Mouse (Mus musculus) hindbrain, embryonic 10.5 days (tissue): ENCODE results near the gene Gabpb2. TPM values are rescaled to one million over a fixed set of nuclear protein-coding genes. Genes with fewer than 3 reads are reported as not detected.

Experiments used
- DNase-seq: peaks from one replicate; pipeline ENCODE4 v3.0.0-alpha.2; 2017; ENCODE audit warnings: low spot score
- H3K27ac ChIP-seq: fragments of 300-500 bp; sonication (generic); 2 replicates; pipeline ENCODE4 v1.5.1; 2016; ENCODE audit warnings: mild to moderate bottlenecking, moderate library complexity
- H3K27me3 ChIP-seq: fragments of 300-500 bp; sonication (generic); 2 replicates; pipeline ENCODE4 v1.6.1; 2016; ENCODE audit warnings: mild to moderate bottlenecking; ENCODE audit not compliant: poor library complexity, insufficient read depth, severe bottlenecking
- H3K36me3 ChIP-seq: fragments of 300-500 bp; sonication (generic); 2 replicates; pipeline ENCODE4 v1.6.1; 2016; ENCODE audit warnings: mild to moderate bottlenecking, moderate library complexity
- H3K4me1 ChIP-seq: fragments of 300-500 bp; sonication (generic); replicated peaks from 2 replicates; pipeline ENCODE4 v1.6.1; 2016; ENCODE audit warnings: mild to moderate bottlenecking
- H3K4me3 ChIP-seq: fragments of 300-500 bp; sonication (generic); 2 replicates; pipeline ENCODE4 v1.5.1; 2016; ENCODE audit warnings: mild to moderate bottlenecking, moderate library complexity
- H3K9me3 ChIP-seq: fragments of 300-500 bp; sonication (generic); 2 replicates; pipeline ENCODE4 v1.6.1; 2016; ENCODE audit warnings: mild to moderate bottlenecking, moderate library complexity
- WGBS: fragments of 180-500 bp; shearing (Covaris S2); methylation state at CpG from one replicate; pipeline ENCODE4 v1.1.7; 2016; 5-methylcytosine and 5-hydroxymethylcytosine counted together
- polyA plus RNA-seq: library from polyadenylated mRNA; unstranded; fragments of >200 nt; fragmentation: Nextera tagmentation; extraction: Ambion mirVana; gene quantifications from 2 replicates; pipeline ENCODE4 v1.2.1, GENCODE M21; 2016

Gabpb2 gene
- polyA plus RNA-seq, 1 experiment from 2014 or later = 7.9 TPM

- Histone ChIP-seq H3K9me3 (no peaks in the 10 kb centered on the region), H3K4me3 (peak overlapping the region; percentile 45), H3K36me3 (peaks cover 46% of the 10 kb centered on the region), H3K4me1 (peaks cover 21% of the 10 kb centered on the region), H3K27ac (no peak overlapping the region; the same call in 1 of the 2 replicates), H3K27me3 (peaks cover 63% of the 10 kb centered on the region)
- 1% methylated on average over 16 of the region's 16 CpGs for WGBS
- DNase-seq = peak; percentile 88
These were observed 43.6 kb downstream of the Gabpb2 start for GRCm38 (mm10) chr3:95174011-95174592.

GRCm38 (mm10) chr3:95173256-95173949 is 44.3 kb downstream of the Gabpb2 start:
- peak; percentile 43 for DNase-seq
- Histone ChIP-seq H3K4me3 (peak overlapping the region; percentile 45), H3K27ac (0 out of 2 replicates have a peak overlapping the region, but pooled peaks have one; percentile 17), H3K27me3 (peaks cover 68% of the 10 kb centered on the region), H3K9me3 (no peaks in the 10 kb centered on the region), H3K36me3 (peaks cover 53% of the 10 kb centered on the region), H3K4me1 (peaks cover 21% of the 10 kb centered on the region)
- WGBS = 3% methylated on average over 58 of the region's 58 CpGs

- H3K9me3 ChIP-seq = no peaks in the 10 kb centered on the region
- H3K36me3 ChIP-seq = peaks cover 60% of the 10 kb centered on the region
- no peak overlapping the region for H3K27ac ChIP-seq
- peaks cover 21% of the 10 kb centered on the region for H3K4me1 ChIP-seq
- peak; percentile 43 for DNase-seq
- H3K4me3 ChIP-seq = peak overlapping the region; percentile 45
- 12% methylated on average over 84 of the region's 84 CpGs for WGBS
- H3K27me3 ChIP-seq = peaks cover 72% of the 10 kb centered on the region
These were observed 45.0 kb downstream of the Gabpb2 start for GRCm38 (mm10) chr3:95172526-95173255.

GRCm38 (mm10) chr3:95171105-95171504 is 46.6 kb downstream of the Gabpb2 start:
- DNase-seq = no peak
- Histone ChIP-seq H3K27ac (no peak overlapping the region), H3K36me3 (peaks cover 76% of the 10 kb centered on the region), H3K4me1 (peaks cover 21% of the 10 kb centered on the region), H3K9me3 (no peaks in the 10 kb centered on the region), H3K27me3 (peaks cover 72% of the 10 kb centered on the region), H3K4me3 (no peak overlapping the region)
- WGBS = 86% methylated on average over 6 of the region's 6 CpGs

DNA sequence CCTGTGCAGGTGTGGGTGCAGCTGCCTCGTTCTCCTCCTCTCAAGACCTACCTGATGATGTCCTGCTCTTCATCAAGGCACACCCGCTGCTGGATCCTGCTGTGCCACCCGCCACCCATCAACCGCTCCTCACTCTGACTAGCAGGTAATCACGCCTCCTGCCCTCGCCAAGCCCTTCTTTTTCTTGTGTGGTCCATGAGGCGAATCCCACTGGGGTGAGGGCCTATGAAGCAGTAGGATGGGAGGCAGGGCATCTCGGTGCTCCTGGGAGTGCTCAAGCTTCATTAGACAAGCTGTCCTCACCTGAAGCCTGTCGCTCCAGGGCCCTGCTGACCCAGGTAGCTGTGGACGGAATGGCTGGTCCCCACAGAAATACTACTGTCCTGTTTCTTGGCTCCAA is 47.7 kb downstream of the Gabpb2 start:
- 85% methylated on average over 10 of the region's 10 CpGs for WGBS
- peaks cover 66% of the 10 kb centered on the region for H3K27me3 ChIP-seq
- H3K9me3 ChIP-seq = no peaks in the 10 kb centered on the region
- H3K4me3 ChIP-seq = no peak overlapping the region
- H3K27ac ChIP-seq = no peak overlapping the region
- peaks cover 87% of the 10 kb centered on the region for H3K36me3 ChIP-seq
- H3K4me1 ChIP-seq = peaks cover 21% of the 10 kb centered on the region
- no peak for DNase-seq

- H3K4me3 ChIP-seq = no peak overlapping the region
- WGBS = 86% methylated on average over 5 of the region's 5 CpGs
- no peak overlapping the region for H3K27ac ChIP-seq
- no peak for DNase-seq
- peaks cover 42% of the 10 kb centered on the region for H3K27me3 ChIP-seq
- H3K36me3 ChIP-seq = peaks cover 66% of the 10 kb centered on the region
- peaks cover 38% of the 10 kb centered on the region for H3K4me1 ChIP-seq
- no peaks in the 10 kb centered on the region for H3K9me3 ChIP-seq
These were observed 52.9 kb downstream of the Gabpb2 start for GRCm38 (mm10) chr3:95164840-95165239.

DNA sequence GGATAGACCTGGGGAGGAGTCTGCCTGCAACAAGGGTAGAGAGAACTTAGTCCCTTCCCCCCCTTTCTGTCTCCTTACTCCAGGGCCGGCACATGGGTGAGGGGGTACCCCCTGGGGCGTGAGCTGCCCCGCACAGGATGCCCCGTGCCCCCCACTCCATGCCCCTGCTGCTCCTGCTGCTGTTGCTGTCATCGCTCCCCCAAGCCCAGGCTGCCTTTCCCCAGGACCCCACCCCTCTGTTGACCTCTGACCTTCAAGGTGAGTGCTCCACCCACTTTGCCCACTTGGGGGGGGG is 53.5 kb downstream of the Gabpb2 start:
- DNase-seq = no peak
- Histone ChIP-seq H3K27me3 (peaks cover 41% of the 10 kb centered on the region), H3K9me3 (no peaks in the 10 kb centered on the region), H3K4me1 (peaks cover 44% of the 10 kb centered on the region), H3K27ac (peak overlapping the region; percentile 60; the same call in 1 of the 2 replicates), H3K4me3 (peak overlapping the region; percentile 13; the same call in 1 of the 2 replicates), H3K36me3 (peaks cover 59% of the 10 kb centered on the region)
- WGBS = 74% methylated on average over 5 of the region's 5 CpGs

- no peak for DNase-seq
- Histone ChIP-seq H3K27me3 (peaks cover 42% of the 10 kb centered on the region), H3K36me3 (peaks cover 54% of the 10 kb centered on the region), H3K4me3 (peak overlapping the region; percentile 85), H3K9me3 (no peaks in the 10 kb centered on the region), H3K4me1 (peaks cover 44% of the 10 kb centered on the region), H3K27ac (peak overlapping the region; percentile 60)
- 58% methylated on average over 11 of the region's 11 CpGs for WGBS
These were observed 54.1 kb downstream of the Gabpb2 start for GRCm38 (mm10) chr3:95163419-95164255.

GRCm38 (mm10) chr3:95162345-95162628 is 55.4 kb downstream of the Gabpb2 start:
- Histone ChIP-seq H3K36me3 (peaks cover 40% of the 10 kb centered on the region), H3K27ac (peak overlapping the region; percentile 91), H3K4me1 (peaks cover 44% of the 10 kb centered on the region), H3K9me3 (no peaks in the 10 kb centered on the region), H3K27me3 (peaks cover 42% of the 10 kb centered on the region), H3K4me3 (peak overlapping the region; percentile 85)
- 53% methylated on average over 2 of the region's 2 CpGs for WGBS
- no peak for DNase-seq

DNA sequence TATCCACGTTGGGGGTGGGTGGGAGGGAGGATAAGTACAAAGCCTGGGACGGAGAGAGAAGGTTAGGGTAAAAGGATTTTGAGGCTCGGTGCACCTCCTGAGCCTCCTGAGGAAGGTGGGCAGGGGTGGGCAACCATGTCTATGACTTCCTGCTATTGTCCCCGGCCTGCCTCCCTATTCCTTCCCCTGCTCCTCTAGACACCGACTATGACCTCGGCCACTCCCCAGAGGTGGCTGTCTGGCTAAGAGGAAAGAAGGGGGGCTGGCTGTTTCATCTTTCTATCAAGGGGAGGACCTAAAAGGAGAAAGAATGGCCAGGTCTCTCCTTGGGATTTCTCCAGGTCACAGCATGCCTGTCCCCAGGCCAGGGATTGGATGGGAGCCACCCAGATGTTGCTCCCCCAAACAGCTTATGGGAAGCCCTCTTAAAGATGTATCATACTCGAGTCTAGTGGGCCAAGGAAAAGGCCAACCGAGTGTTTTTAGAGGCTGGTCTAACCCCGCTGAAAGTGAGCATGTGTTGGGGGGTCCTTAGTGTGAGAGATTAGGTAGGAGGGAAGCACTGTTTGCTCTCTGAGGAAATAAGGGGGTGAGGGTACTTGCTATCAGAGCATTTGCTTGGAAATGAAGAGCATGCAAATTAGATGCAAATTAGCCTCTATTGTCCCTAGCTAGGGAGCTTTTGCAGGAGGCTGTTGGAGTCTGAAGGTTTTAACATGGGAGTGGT is 55.9 kb downstream of the Gabpb2 start:
- H3K27me3 ChIP-seq = peaks cover 42% of the 10 kb centered on the region
- H3K9me3 ChIP-seq = no peaks in the 10 kb centered on the region
- WGBS = 4% methylated on average over 9 of the region's 9 CpGs
- DNase-seq = peak; percentile 16
- peaks cover 35% of the 10 kb centered on the region for H3K36me3 ChIP-seq
- H3K4me1 ChIP-seq = peaks cover 44% of the 10 kb centered on the region
- peak overlapping the region; percentile 85 for H3K4me3 ChIP-seq
- H3K27ac ChIP-seq = peak overlapping the region; percentile 91

DNA sequence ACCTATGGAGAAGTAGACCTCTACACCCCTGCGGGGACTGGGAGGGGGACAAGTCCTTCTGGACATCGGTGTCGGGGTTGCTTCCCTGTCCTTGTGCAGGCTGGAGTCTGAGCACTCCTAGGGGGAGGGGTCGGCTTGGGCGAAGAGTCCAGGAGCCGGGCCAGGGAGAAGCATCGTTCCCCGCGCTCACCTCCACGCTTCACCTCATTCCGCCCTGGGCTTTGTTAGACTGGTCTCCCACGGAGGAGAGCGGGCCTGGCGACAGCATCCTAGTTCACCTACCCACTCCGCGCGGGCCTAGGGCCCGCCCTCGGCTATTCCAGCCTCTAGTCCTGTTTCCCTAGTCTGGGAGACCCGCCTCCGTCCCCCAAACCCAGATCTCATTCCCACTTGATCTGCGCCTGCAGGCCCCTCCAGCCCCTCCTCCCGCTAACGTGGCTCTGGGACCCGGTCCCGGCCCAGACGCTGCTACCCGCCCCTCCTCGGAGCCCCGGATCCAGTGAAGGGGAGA is 56.6 kb downstream of the Gabpb2 start:
- WGBS = 1% methylated on average over 30 of the region's 30 CpGs
- Histone ChIP-seq H3K4me3 (peak overlapping the region; percentile 85), H3K4me1 (peaks cover 44% of the 10 kb centered on the region), H3K27ac (peak overlapping the region; percentile 91), H3K27me3 (peaks cover 42% of the 10 kb centered on the region), H3K9me3 (no peaks in the 10 kb centered on the region), H3K36me3 (peaks cover 28% of the 10 kb centered on the region)
- peak; percentile 49 for DNase-seq
